Mouse (Mus musculus) thymus, adult 2 months (tissue): ENCODE measurements around the gene Ephb3.

Experiments
- CTCF ChIP-seq: fragments of 200-500 bp; IDR thresholded peaks from 2 replicates; pipeline ENCODE4 v1.5.1; 2012; ENCODE audit warnings: mild to moderate bottlenecking, control low read depth, low read length, moderate library complexity, borderline replicate concordance; ENCODE audit not compliant: control insufficient read depth, poor library complexity, insufficient read depth; ENCODE audit errors: extremely low read depth
- POLR2A ChIP-seq: fragments of 200-500 bp; IDR thresholded peaks from 2 replicates; pipeline ENCODE4 v1.6.1; 2012; ENCODE audit warnings: mild to moderate bottlenecking, low read length, control low read depth, moderate library complexity; ENCODE audit not compliant: control insufficient read depth, poor library complexity, insufficient read depth; ENCODE audit errors: extremely low read depth

DNA sequence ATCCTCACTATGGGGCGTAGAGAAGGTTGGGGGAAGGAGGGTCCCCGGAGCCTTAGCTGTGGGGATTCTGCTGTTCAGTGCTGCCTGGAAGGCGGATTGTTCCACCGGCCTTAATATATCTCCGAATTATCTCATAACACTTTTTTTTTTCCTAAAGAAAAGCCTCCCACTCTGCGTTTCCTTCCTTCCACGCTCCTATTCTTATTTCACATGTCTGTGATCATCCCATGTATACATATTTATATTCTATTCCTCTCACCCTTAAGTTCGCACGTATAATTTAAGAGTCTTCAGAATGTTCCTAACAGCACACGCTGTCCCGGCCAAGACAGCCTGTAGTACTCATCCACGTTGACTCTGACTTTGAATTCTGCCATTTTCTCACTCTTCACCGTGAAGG is 35.8 kb upstream of the Ephb3 start:
- no peak for TF ChIP-seq CTCF
- TF ChIP-seq POLR2A: no peak
